Mouse (Mus musculus) left cerebral cortex, adult 2 months (tissue): ENCODE measurements around the gene Msi2. TPM values are rescaled to one million over a fixed set of nuclear protein-coding genes. Genes with fewer than 3 reads are reported as not detected.

Experiments
- DNase-seq, 2 experiments: peaks; one replicate each; pipeline ENCODE4 v3.0.0; 2021 to 2022; ENCODE audit warnings: low spot score in 2 of 2, mixed read lengths in 1 of 2; ENCODE audit errors: extremely low spot score in 1 of 2
- H3K27ac ChIP-seq: fragments of 200-600 bp; 2 replicates; pipeline ENCODE4 v1.8.1; 2022
- H3K4me3 ChIP-seq: fragments of 200-600 bp; 2 replicates; pipeline ENCODE4 v1.8.1; 2022
- CTCF ChIP-seq: fragments of 200-600 bp; IDR thresholded peaks from 2 replicates; pipeline ENCODE4 v1.8.1; 2022; ENCODE audit warnings: antibody characterized with exemption, mild to moderate bottlenecking, moderate library complexity
- intact Hi-C: fragments of 180-260 bp; cut with DNase I; formaldehyde crosslinking; loops from one replicate; pipeline ENCODE4 v1.15.1; 2025
- total RNA-seq, 2 experiments: library from RNA; stranded (reverse); gene quantifications; 2 replicates each; pipeline ENCODE4 v1.2.3; 2021

Msi2 gene
- total RNA-seq, 2 experiments from 2014 or later: 126 to 140 TPM

DNA sequence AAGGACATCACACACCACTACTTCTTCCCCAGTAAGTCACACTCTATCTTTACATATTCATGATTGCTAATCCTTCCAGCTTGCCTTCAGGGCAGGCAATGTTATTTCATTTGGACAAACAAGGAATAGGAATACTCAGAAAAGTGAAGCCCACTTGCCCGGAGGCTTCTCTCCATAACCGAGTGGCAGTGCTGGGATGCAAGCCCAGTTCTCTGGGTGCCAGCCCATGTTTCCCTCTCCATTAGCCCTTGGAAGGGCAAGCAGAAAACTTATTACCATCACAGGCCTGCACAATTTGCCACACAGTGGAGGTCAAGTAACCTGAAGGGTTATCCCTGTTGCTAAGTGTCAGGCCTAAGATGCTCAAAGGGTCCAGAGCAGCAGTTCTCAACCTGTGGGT, 281.7 kb downstream of the Msi2 start:
- Histone ChIP-seq H3K4me3 (no peak overlapping the region), H3K27ac (no peak overlapping the region)
- no peak for TF ChIP-seq CTCF
- intact Hi-C loops: no loop called here
- DNase-seq: no peak

- no peak for DNase-seq
- no peak for TF ChIP-seq CTCF
- Histone ChIP-seq H3K4me3 (no peak overlapping the region), H3K27ac (no peak overlapping the region)
- intact Hi-C loops: no loop called here
These were observed 282.8 kb downstream of the Msi2 start for GRCm38 (mm10) chr11:88435543-88435942.

DNA sequence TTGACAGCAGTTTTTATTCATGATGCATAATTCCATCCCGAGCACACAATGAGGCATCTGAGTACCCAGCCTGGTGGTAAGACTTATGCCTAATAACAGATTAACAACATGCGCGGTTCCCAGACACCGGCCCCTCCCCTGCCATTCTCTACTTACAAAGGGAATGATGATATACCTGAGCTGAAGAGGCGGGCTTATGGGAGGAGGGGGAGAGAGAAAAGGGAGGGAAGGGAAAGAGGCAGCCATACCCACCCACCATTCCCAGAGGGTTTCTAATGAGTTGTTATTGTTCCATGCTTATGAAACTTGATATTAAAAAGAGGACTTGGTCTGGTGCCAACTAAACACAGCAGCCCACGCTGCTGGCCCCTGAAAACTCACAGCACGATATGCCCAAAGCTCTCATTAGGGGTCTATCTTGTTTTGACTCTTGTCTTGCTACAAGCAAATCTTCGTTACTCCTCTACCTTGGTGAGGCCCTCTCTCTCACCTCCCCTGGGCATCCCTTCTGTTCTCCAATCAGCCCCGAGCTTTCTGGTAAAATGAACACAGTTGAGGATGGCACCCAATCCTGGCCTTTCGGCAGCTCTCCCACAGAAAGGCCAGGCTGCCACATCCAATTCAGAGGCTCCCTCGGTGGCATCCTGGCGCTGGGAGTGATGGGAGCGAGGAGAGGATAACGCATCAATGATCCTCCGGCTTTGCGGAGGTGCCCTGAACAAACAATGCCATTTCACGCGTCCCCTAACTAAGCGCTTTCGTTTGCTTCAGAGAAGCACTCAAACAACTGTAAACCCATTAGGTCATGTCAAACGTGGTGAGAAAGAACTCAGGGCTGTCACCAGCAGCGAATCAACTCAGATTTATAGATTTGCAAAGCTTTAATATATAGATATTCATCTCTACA, 286.7 kb downstream of the Msi2 start:
- DNase-seq: no peak
- H3K4me3 ChIP-seq: no peak overlapping the region
- H3K27ac ChIP-seq: no peak overlapping the region
- no peak for TF ChIP-seq CTCF
- intact Hi-C loops: no loop called here

DNA sequence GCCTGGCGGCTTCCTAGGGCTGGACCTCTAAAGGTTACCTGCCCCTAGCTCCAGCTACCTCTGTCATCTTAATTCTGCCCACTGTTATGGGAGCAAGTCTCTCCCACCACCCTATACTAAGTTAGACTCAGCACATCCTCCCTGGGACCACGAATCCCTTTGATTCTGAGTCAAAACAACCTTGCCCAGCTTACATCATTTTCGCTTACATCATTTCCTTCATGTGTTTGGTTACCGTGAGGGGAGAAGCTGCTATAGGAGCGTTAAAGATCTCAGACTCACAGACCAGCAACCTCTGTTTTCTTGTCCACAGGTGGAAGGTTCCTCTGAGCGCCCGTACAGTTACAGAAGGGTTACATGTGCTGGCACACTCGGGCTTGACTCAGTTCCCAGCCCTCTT, 288.0 kb downstream of the Msi2 start:
- no peak overlapping the region for H3K27ac ChIP-seq
- intact Hi-C loops: no loop called here
- no peak overlapping the region for H3K4me3 ChIP-seq
- no peak for DNase-seq
- no peak for TF ChIP-seq CTCF

- intact Hi-C loops: no loop called here
- peak; percentile 24 for TF ChIP-seq CTCF
- DNase-seq: no peak
- H3K4me3 ChIP-seq: no peak overlapping the region
- no peak overlapping the region for H3K27ac ChIP-seq
These were observed 288.6 kb downstream of the Msi2 start for GRCm38 (mm10) chr11:88429680-88430079.

GRCm38 (mm10) chr11:88425631-88426101, 292.6 kb downstream of the Msi2 start:
- no peak for TF ChIP-seq CTCF
- no peak for DNase-seq
- Histone ChIP-seq H3K27ac (no peak overlapping the region), H3K4me3 (no peak overlapping the region)
- intact Hi-C loops: no loop called here

- intact Hi-C loops: no loop called here
- Histone ChIP-seq H3K27ac (no peak overlapping the region), H3K4me3 (no peak overlapping the region)
- DNase-seq: no peak
- TF ChIP-seq CTCF: no peak
These were observed 294.1 kb downstream of the Msi2 start for GRCm38 (mm10) chr11:88424034-88424767.

DNA sequence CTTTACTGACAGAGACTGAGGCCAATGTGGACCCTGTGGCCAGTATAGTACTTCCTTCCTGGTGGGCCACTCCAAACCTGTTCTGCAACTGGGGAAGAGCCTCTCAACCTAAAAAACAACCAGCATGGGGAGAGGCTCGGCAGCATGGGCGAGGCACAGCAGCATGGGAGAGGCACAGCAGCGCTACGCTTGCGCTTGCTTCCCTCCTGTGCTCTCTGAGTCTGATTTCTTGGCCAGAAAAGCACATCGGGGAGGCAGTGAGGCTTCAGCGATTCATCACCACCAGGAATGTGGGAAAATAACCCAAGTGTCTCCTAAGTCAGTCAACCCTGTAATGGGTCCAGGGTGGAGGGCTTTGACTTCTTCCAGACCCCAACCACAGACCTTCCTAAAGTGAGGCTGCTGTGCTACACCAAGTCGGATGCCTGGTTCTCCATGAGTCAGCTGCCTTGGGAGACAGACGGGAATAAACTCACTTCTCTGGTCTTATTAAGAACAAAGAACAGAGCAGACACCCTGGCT, 297.2 kb downstream of the Msi2 start:
- no peak overlapping the region for H3K4me3 ChIP-seq
- TF ChIP-seq CTCF: no peak
- intact Hi-C loops: no loop called here
- H3K27ac ChIP-seq: no peak overlapping the region
- no peak for DNase-seq

GRCm38 (mm10) chr11:88419657-88420366, 298.5 kb downstream of the Msi2 start:
- intact Hi-C loops: no loop called here
- DNase-seq: no peak
- TF ChIP-seq CTCF: no peak

GRCm38 (mm10) chr11:88419064-88419463, 299.2 kb downstream of the Msi2 start:
- H3K4me3 ChIP-seq: no peak overlapping the region
- no peak for DNase-seq
- H3K27ac ChIP-seq: no peak overlapping the region
- intact Hi-C loops: no loop called here
- TF ChIP-seq CTCF: no peak

More at GRCm38 (mm10) chr11:88419657-88420366, 298.5 kb downstream of the Msi2 start:
- Histone ChIP-seq H3K27ac (no peak overlapping the region), H3K4me3 (no peak overlapping the region)

- Histone ChIP-seq H3K4me3 (no peak overlapping the region), H3K27ac (no peak overlapping the region)
- DNase-seq: no peak
- TF ChIP-seq CTCF: no peak
- intact Hi-C loops: loop anchor here (5.0 kb wide), 3 partner anchors 122 to 408 kb away; partner anchors contain the start of gene Ccdc182
These were observed 304.0 kb downstream of the Msi2 start for GRCm38 (mm10) chr11:88414157-88414870.
